Mouse (Mus musculus) limb, embryonic 14.5 days (tissue): Measurements from ENCODE around the gene Crygf. TPM values are rescaled to one million over a fixed set of nuclear protein-coding genes. Genes with fewer than 3 reads are reported as not detected.
"Not testable (repeated sequence)": the region's sequence is repeated elsewhere in the genome, so short reads cannot be mapped to it uniquely, and the experiment has no call there.

ENCODE experiments used
- ATAC-seq: fragments of 200-750 bp; cut with Nextera tagmentation; 2 replicates; pipeline ENCODE4 v1.8.0; 2017; ENCODE audit warnings: low read depth, moderate number of reproducible peaks, moderate TSS enrichment; ENCODE audit not compliant: low FRiP score
- DNase-seq: peaks from one replicate; pipeline ENCODE4 v3.0.0-alpha.2; 2015; ENCODE audit warnings: low spot score
- H3K27ac ChIP-seq: fragments of 300-500 bp; sonication (generic); replicated peaks from 2 replicates; pipeline ENCODE4 v1.5.1; 2014; ENCODE audit warnings: low read depth, mild to moderate bottlenecking, low read length, moderate library complexity, mixed read lengths
- H3K27me3 ChIP-seq: fragments of 300-500 bp; sonication (generic); 2 replicates; pipeline ENCODE4 v1.6.1; 2014; ENCODE audit warnings: low read length, mixed read lengths; ENCODE audit not compliant: control insufficient read depth, insufficient read depth
- H3K36me3 ChIP-seq: fragments of 300-500 bp; sonication (generic); 2 replicates; pipeline ENCODE4 v1.6.1; 2014; ENCODE audit warnings: mild to moderate bottlenecking, low read length, moderate library complexity, mixed read lengths; ENCODE audit not compliant: control insufficient read depth, insufficient read depth
- H3K4me1 ChIP-seq: fragments of 300-500 bp; sonication (generic); 2 replicates; pipeline ENCODE4 v1.6.1; 2014; ENCODE audit warnings: antibody characterized with exemption, low read length, mixed read lengths; ENCODE audit not compliant: control insufficient read depth, insufficient read depth
- H3K4me2 ChIP-seq: fragments of 300-500 bp; sonication (generic); replicated peaks from 2 replicates; pipeline ENCODE4 v1.6.1; 2014; ENCODE audit warnings: low read depth, mild to moderate bottlenecking, low read length, moderate library complexity; ENCODE audit not compliant: severe bottlenecking
- H3K4me3 ChIP-seq: fragments of 300-500 bp; sonication (generic); replicated peaks from 2 replicates; pipeline ENCODE4 v1.5.1; 2014; ENCODE audit warnings: low read length
- H3K9ac ChIP-seq: fragments of 300-500 bp; sonication (generic); 2 replicates; pipeline ENCODE4 v1.6.1; 2014; ENCODE audit warnings: mild to moderate bottlenecking, low read depth, low read length, moderate library complexity; ENCODE audit not compliant: severe bottlenecking
- H3K9me3 ChIP-seq: fragments of 300-500 bp; sonication (generic); 2 replicates; pipeline ENCODE4 v1.6.1; 2016; ENCODE audit warnings: low read length; ENCODE audit not compliant: control insufficient read depth
- POLR2A ChIP-seq: fragments of 200-500 bp; IDR thresholded peaks from 2 replicates; pipeline ENCODE4 v1.8.0; 2012; ENCODE audit warnings: inconsistent platforms, mild to moderate bottlenecking, moderate library complexity, borderline replicate concordance; ENCODE audit not compliant: insufficient read depth, insufficient read length; ENCODE audit errors: extremely low read depth
- WGBS: fragments of 180-500 bp; shearing (Covaris S2); extraction: QIAGEN DNeasy Blood & Tissue Kit; methylation state at CpG from one replicate; pipeline ENCODE4 v1.1.7; 2014; 5-methylcytosine and 5-hydroxymethylcytosine counted together
- polyA plus RNA-seq, 2 experiments: library from polyadenylated mRNA; depleted of rRNA in 1 of 2; stranded (reverse) in 1 of 2; unstranded in 1 of 2; fragments of >200 nt; fragmentation: Nextera tagmentation in 1 of 2; extraction: Ambion mirVana in 1 of 2; gene quantifications; 2 replicates each; pipeline versions ENCODE4 v1.2.1 to v1.2.3; 2012 to 2014

Crygf gene
- polyA plus RNA-seq (2012; rRNA removed) (not detected in 2 replicates), polyA plus RNA-seq (2014; fragmentation: Nextera tagmentation; extraction: Ambion mirVana) (not detected in 2 replicates)

DNA sequence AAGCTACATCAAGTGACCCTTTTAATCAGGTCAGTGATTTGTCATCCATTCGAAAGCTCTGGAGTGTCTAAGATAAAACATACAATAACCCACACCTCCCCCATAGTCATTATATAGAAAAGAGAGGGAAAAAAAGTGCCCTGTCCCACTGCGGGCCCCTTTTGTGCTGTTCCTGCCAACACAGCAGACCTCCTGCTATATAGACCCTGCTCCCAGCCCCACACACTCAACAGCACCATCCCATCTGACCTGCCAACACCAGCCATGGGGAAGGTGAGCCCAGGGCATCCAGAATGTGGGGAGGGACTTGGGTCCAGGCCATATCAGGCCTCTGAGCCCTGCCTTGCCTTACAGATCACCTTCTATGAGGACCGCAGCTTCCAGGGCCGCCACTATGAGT is at the start of gene Crygf:
TSS of gene Crygf (plus strand) at position 227 of the 400 bp plus-strand sequence.
- ATAC-seq: no peak
- H3K9me3 ChIP-seq: no peaks in the 10 kb centered on the region

GRCm38 (mm10) chr1:65925361-65926210 is 734 bp upstream of the Crygf start:
- no peaks in the 10 kb centered on the region for H3K4me1 ChIP-seq
- H3K4me3 ChIP-seq: no peak overlapping the region
- H3K27me3 ChIP-seq: no peaks in the 10 kb centered on the region
- H3K9ac ChIP-seq: no peak overlapping the region
- TF ChIP-seq POLR2A: no peak
- no peak for DNase-seq
- H3K9me3 ChIP-seq: no peaks in the 10 kb centered on the region
- no peaks in the 10 kb centered on the region for H3K36me3 ChIP-seq
- WGBS: 53% methylated on average over 6 of the region's 6 CpGs
- no peak overlapping the region for H3K27ac ChIP-seq
- no peak overlapping the region for H3K4me2 ChIP-seq
- no peak for ATAC-seq

More for the DNA sequence above, at the start of gene Crygf:
- no peak within 1 kb of the TSS for H3K9ac ChIP-seq
- no peaks in the 10 kb centered on the region for H3K27me3 ChIP-seq
- DNase-seq: no peak
- no peak within 1 kb of the TSS for H3K4me2 ChIP-seq
- H3K27ac ChIP-seq: no peak within 1 kb of the TSS
- no peaks in the 10 kb centered on the region for H3K36me3 ChIP-seq
- no peaks in the 10 kb centered on the region for H3K4me1 ChIP-seq
- TF ChIP-seq POLR2A: no peak
- WGBS: 78% methylated on average over 3 of the region's 4 CpGs
- no peak within 1 kb of the TSS for H3K4me3 ChIP-seq

- H3K4me2 ChIP-seq, H3K27me3 ChIP-seq, H3K9ac ChIP-seq, H3K4me1 ChIP-seq, H3K36me3 ChIP-seq, H3K9me3 ChIP-seq, H3K4me3 ChIP-seq, ATAC-seq, DNase-seq, H3K27ac ChIP-seq: not testable (repeated sequence)
- WGBS: 82% methylated on average over 11 of the region's 11 CpGs
Measured at GRCm38 (mm10) chr1:65926696-65927095, 376 bp downstream of the Crygf start.

GRCm38 (mm10) chr1:65930055-65930454 is 3.7 kb downstream of the Crygf start:
- ATAC-seq (no peak), DNase-seq (no peak)
- Histone ChIP-seq H3K9ac (no peak overlapping the region), H3K27me3 (no peaks in the 10 kb centered on the region), H3K4me2 (no peak overlapping the region), H3K4me1 (no peaks in the 10 kb centered on the region), H3K4me3 (no peak overlapping the region), H3K36me3 (no peaks in the 10 kb centered on the region), H3K9me3 (no peaks in the 10 kb centered on the region), H3K27ac (no peak overlapping the region)
- no peak for TF ChIP-seq POLR2A
- WGBS: 80% methylated on average over 2 of the region's 2 CpGs

GRCm38 (mm10) chr1:65932091-65932812 is 5.9 kb downstream of the Crygf start:
- Histone ChIP-seq H3K9ac (no peak overlapping the region), H3K4me3 (no peak overlapping the region), H3K4me2 (no peak overlapping the region), H3K4me1 (no peaks in the 10 kb centered on the region), H3K36me3 (no peaks in the 10 kb centered on the region), H3K27ac (no peak overlapping the region), H3K9me3 (no peaks in the 10 kb centered on the region), H3K27me3 (no peaks in the 10 kb centered on the region)
- DNase-seq (no peak), ATAC-seq (no peak)
- 66% methylated on average over 4 of the region's 4 CpGs for WGBS
- TF ChIP-seq POLR2A: no peak

Other genes starting within 250 kb of the Crygf start
- gene Map2, start 248.8 kb downstream of the Crygf start, polyA plus RNA-seq (2012; rRNA removed): 19.2 and 20.4 TPM in 2 replicates
- 12.5 and 15.2 TPM in 2 replicates for gene Map2, start 248.8 kb downstream of the Crygf start, polyA plus RNA-seq (2014; fragmentation: Nextera tagmentation; extraction: Ambion mirVana)